22 mouse cellular contexts compared by ENCODE assay signal in genomic region chr11:98493394-98493793, GRCm38 (mm10). TPM values are rescaled to one million over a fixed set of nuclear protein-coding genes. Genes with fewer than 3 reads are reported as not detected.
DNase-seq lines count a peak whose midpoint lies in the region; ATAC-seq and TF ChIP-seq lines count a peak whose summit lies in the region.
"Had no signal": no experiment of that assay in that cellular context is flagged by ENCODE, and none has a peak within 500 bp of the region (broad histone marks: within the 10 kb centered on the region; RNA-seq: fewer than 3 reads in every experiment).

No protein-coding gene starts in this region.

- dilution Hi-C loops in CH12.LX (cut with MboI; ENCODE audit: extremely low pct_ligation_motif_present, extremely low pct_unique_long_range_greater_than_20kb, low sequenced_read_pairs): no loop called here

- intact Hi-C loops in heart, postnatal 14 days (cut with DNase I): no loop called here

- DNase-seq in heart, postnatal 14 days: no peak
- peak; percentile 11 for DNase-seq in lung, embryonic 14.5 days
- DNase-seq in lung, postnatal 4 days: no peak
- peak; percentile 66 for DNase-seq in CH12.LX (ENCODE audit: extremely low read depth)
- DNase-seq in limb, embryonic 14.5 days (ENCODE audit: low spot score): no peak
- DNase-seq in left cerebral cortex, adult 8-10 months (ENCODE audit: low spot score in 2 of 2): no peak
- DNase-seq: adrenal gland, postnatal 36 days; cerebellum, adult 2 months; cerebellum, postnatal 36 days; gastrocnemius, adult 2 months; right cerebral cortex, postnatal 4 days had no signal

- H3K27me3 ChIP-seq in heart, embryonic 16.5 days (ENCODE audit: control insufficient read depth, insufficient read depth, low read length): no peaks in the 10 kb centered on the region
- H3K27me3 ChIP-seq in lung, embryonic 14.5 days (ENCODE audit: insufficient read depth, low read length): no peaks in the 10 kb centered on the region
- H3K27me3 ChIP-seq in CH12.LX (replicated peaks): no peaks in the 10 kb centered on the region
- no peaks in the 10 kb centered on the region for H3K27me3 ChIP-seq in limb, embryonic 14.5 days (ENCODE audit: control insufficient read depth, insufficient read depth, low read length)
- H3K27me3 ChIP-seq: midbrain, embryonic 15.5 days; stomach, embryonic 15.5 days had no signal

- TF ChIP-seq CTCF in lung, embryonic 14.5 days (IDR thresholded peaks at IDR 0.05; ENCODE audit: low read depth): no peak
- TF ChIP-seq CTCF in CH12.LX (conservative IDR thresholded peaks at IDR 0.05 in 1 of 2, IDR thresholded peaks at IDR 0.05 in 1 of 2; ENCODE audit: low read depth in 2 of 2, low read length in 2 of 2): no peak

- H3K79me2 ChIP-seq in CH12.LX (replicated peaks; ENCODE audit: control insufficient read depth, extremely low read depth, insufficient read depth, poor library complexity, severe bottlenecking): peaks cover 51% of the 10 kb centered on the region

- in situ Hi-C loops in CH12.LX (cut with MboI; ENCODE audit: low pct_ligation_motif_present, low pct_unique_long_range_greater_than_20kb, low sequenced_read_pairs): no loop called here

- no peak for TF ChIP-seq EP300 in CH12.LX (IDR thresholded peaks at IDR 0.05; ENCODE audit: low read length)

- H3K27ac ChIP-seq in heart, embryonic 16.5 days (ENCODE audit: low read length): peak overlapping the region; percentile 17; the same call in 1 of the 2 replicates
- H3K27ac ChIP-seq in lung, embryonic 14.5 days (ENCODE audit: low read depth): no peak overlapping the region
- H3K27ac ChIP-seq in CH12.LX (ENCODE audit: insufficient read depth, low read depth): peak overlapping the region; percentile 95
- 0 out of 2 replicates have a peak overlapping the region, but pooled peaks have one; percentile 8 for H3K27ac ChIP-seq in limb, embryonic 14.5 days (replicated peaks; ENCODE audit: low read depth, low read length)
- H3K27ac ChIP-seq: gastrocnemius, adult 2 months; hindbrain, postnatal 0 days; limb, embryonic 13.5 days; liver, embryonic 15.5 days; midbrain, embryonic 15.5 days; stomach, embryonic 15.5 days had no signal

- H3K4me3 ChIP-seq in heart, embryonic 16.5 days (ENCODE audit: low read length): no peak overlapping the region
- no peak overlapping the region for H3K4me3 ChIP-seq in lung, embryonic 14.5 days (ENCODE audit: low read depth, low read length)
- peak overlapping the region; percentile 11 to 33 (median 25) for H3K4me3 ChIP-seq in CH12.LX (replicated peaks in 1 of 3; ENCODE audit: low read depth in 2 of 3, low read length in 2 of 3, poor library complexity in 1 of 3)
- no peak overlapping the region for H3K4me3 ChIP-seq in limb, embryonic 14.5 days (replicated peaks; ENCODE audit: low read length)
- H3K4me3 ChIP-seq: gastrocnemius, adult 2 months; limb, embryonic 13.5 days; liver, embryonic 15.5 days; midbrain, embryonic 15.5 days; myocyte; stomach, embryonic 15.5 days had no signal

- no peak overlapping the region for H3K9ac ChIP-seq in heart, embryonic 16.5 days (ENCODE audit: low read length)
- H3K9ac ChIP-seq in lung, embryonic 14.5 days: no peak overlapping the region
- peak overlapping the region; percentile 51 for H3K9ac ChIP-seq in CH12.LX (ENCODE audit: insufficient read depth, low read depth)
- H3K9ac ChIP-seq in limb, embryonic 14.5 days (ENCODE audit: low read depth, low read length, severe bottlenecking): 0 out of 2 replicates have a peak overlapping the region, but pooled peaks have one; percentile 25
- H3K9ac ChIP-seq: limb, embryonic 13.5 days; liver, embryonic 15.5 days; midbrain, embryonic 15.5 days; stomach, embryonic 15.5 days had no signal

- ATAC-seq in heart, embryonic 16.5 days (replicated peaks; ENCODE audit: extremely low read depth, insufficient read depth, low FRiP score): no peak
- no peak for ATAC-seq in lung, embryonic 14.5 days (ENCODE audit: insufficient read depth)
- ATAC-seq in limb, embryonic 14.5 days (ENCODE audit: low FRiP score, low read depth): no peak
- ATAC-seq: hindbrain, postnatal 0 days; intestine, postnatal 0 days; midbrain, embryonic 15.5 days had no signal

- peaks cover 4% of the 10 kb centered on the region; the same call in 1 of the 2 replicates for H3K4me1 ChIP-seq in heart, embryonic 16.5 days (ENCODE audit: control insufficient read depth, insufficient read depth, low read length)
- H3K4me1 ChIP-seq in lung, embryonic 14.5 days (ENCODE audit: insufficient read depth): no peaks in the 10 kb centered on the region
- peaks cover 38 to 98% of the 10 kb centered on the region in 2 experiments for H3K4me1 ChIP-seq in CH12.LX (ENCODE audit: control insufficient read depth in 1 of 2, insufficient read depth in 2 of 2)
- H3K4me1 ChIP-seq in limb, embryonic 14.5 days (ENCODE audit: control insufficient read depth, insufficient read depth, low read length): peaks cover 12% of the 10 kb centered on the region; the same call in 1 of the 2 replicates
- H3K4me1 ChIP-seq: liver, embryonic 15.5 days; stomach, embryonic 15.5 days had no signal

- no peaks in the 10 kb centered on the region for H3K36me3 ChIP-seq in heart, embryonic 16.5 days (ENCODE audit: control insufficient read depth, insufficient read depth)
- H3K36me3 ChIP-seq in lung, embryonic 14.5 days (ENCODE audit: insufficient read depth): no peaks in the 10 kb centered on the region
- H3K36me3 ChIP-seq in CH12.LX (replicated peaks in 1 of 2; ENCODE audit: control insufficient read depth in 1 of 2, insufficient read depth in 1 of 2, low read length in 1 of 2): peaks cover 24 to 39% of the 10 kb centered on the region in 2 experiments
- no peaks in the 10 kb centered on the region for H3K36me3 ChIP-seq in limb, embryonic 14.5 days (ENCODE audit: control insufficient read depth, insufficient read depth, low read length)
- H3K36me3 ChIP-seq: limb, embryonic 13.5 days; liver, embryonic 15.5 days; midbrain, embryonic 15.5 days; stomach, embryonic 15.5 days had no signal

- H3K9me3 ChIP-seq in heart, embryonic 16.5 days (replicated peaks; ENCODE audit: control insufficient read depth, low read length): no peaks in the 10 kb centered on the region
- no peaks in the 10 kb centered on the region for H3K9me3 ChIP-seq in lung, embryonic 14.5 days (ENCODE audit: low read depth, low read length)
- H3K9me3 ChIP-seq in CH12.LX (replicated peaks; ENCODE audit: low read length): no peaks in the 10 kb centered on the region
- H3K9me3 ChIP-seq in limb, embryonic 14.5 days (ENCODE audit: control insufficient read depth, low read length): no peaks in the 10 kb centered on the region
- H3K9me3 ChIP-seq: limb, embryonic 13.5 days; liver, embryonic 15.5 days; midbrain, embryonic 15.5 days; stomach, embryonic 15.5 days had no signal

- no peak overlapping the region for H3K4me2 ChIP-seq in heart, embryonic 16.5 days (ENCODE audit: low read depth, low read length)
- no peak overlapping the region for H3K4me2 ChIP-seq in lung, embryonic 14.5 days
- H3K4me2 ChIP-seq in CH12.LX (ENCODE audit: insufficient read depth, low read depth, poor library complexity, severe bottlenecking): peak overlapping the region; percentile 53
- no peak overlapping the region for H3K4me2 ChIP-seq in limb, embryonic 14.5 days (replicated peaks; ENCODE audit: low read depth, low read length, severe bottlenecking)
- H3K4me2 ChIP-seq: heart, embryonic 11.5 days; limb, embryonic 13.5 days; liver, embryonic 15.5 days; midbrain, embryonic 15.5 days; stomach, embryonic 15.5 days had no signal

- WGBS in heart, embryonic 16.5 days: 61% methylated on average over 9 of the region's 9 CpGs
- WGBS in lung, embryonic 14.5 days: 54% methylated on average over 9 of the region's 9 CpGs
- WGBS in limb, embryonic 14.5 days: 63% methylated on average over 9 of the region's 9 CpGs

- no peak for TF ChIP-seq POLR2A in CH12.LX (IDR thresholded peaks at IDR 0.05; ENCODE audit: low read depth, low read length)
- no peak for TF ChIP-seq POLR2A in limb, embryonic 14.5 days (IDR thresholded peaks at IDR 0.05; ENCODE audit: borderline replicate concordance, extremely low read depth, insufficient read depth, insufficient read length)

- no peak; the same call in 1 of the 2 replicates for TF ChIP-seq RAD21 in CH12.LX (IDR thresholded peaks at IDR 0.05; ENCODE audit: low read depth, low read length)

RNA-seq across cellular contexts. Expression of gene Grb7, which starts 47.2 kb away (rescaled TPM):
- polyA plus RNA-seq in heart, embryonic 16.5 days (2015; fragmentation: Nextera tagmentation; extraction: Ambion mirVana): 1.9 and 4.3 TPM in 2 replicates
- under 1 TPM in 1 of 2 experiments, not detected in 1; 0.36 TPM for total RNA-seq in heart, postnatal 14 days (2021)
- polyA plus RNA-seq in lung, embryonic 14.5 days (2014; fragmentation: Nextera tagmentation; extraction: Ambion mirVana): 39.4 and 43.0 TPM in 2 replicates
- total RNA-seq in CH12.LX (2012; rRNA removed): 8.0 and 13.3 TPM in 2 replicates
- total RNA-seq in CH12.LX (2014; rRNA removed): 3.0 and 4.5 TPM in 2 replicates
- 9.9 and 11.5 TPM in 2 replicates for polyA plus RNA-seq in CH12.LX (2012; ENCODE audit: insufficient read length, low read depth)
- polyA plus RNA-seq in limb, embryonic 14.5 days (2012; rRNA removed): 9.1 and 9.2 TPM in 2 replicates
- 8.1 and 9.6 TPM in 2 replicates for polyA plus RNA-seq in limb, embryonic 14.5 days (2014; fragmentation: Nextera tagmentation; extraction: Ambion mirVana)
- 1 to 10 TPM; 3.6 to 5.1 (median 4.7) TPM for total RNA-seq in left cerebral cortex, adult 8-10 months (2022)
- total RNA-seq: adrenal gland, postnatal 36 days; gastrocnemius, adult 2 months; hematopoietic stem cell, adult 5-6 weeks had no signal
- polyA plus RNA-seq: myocyte had no signal

RNA-seq across cellular contexts. Expression of gene Ikzf3, which starts 52.4 kb away (rescaled TPM):
- 1.0 and 4.0 TPM in 2 replicates for polyA plus RNA-seq in heart, embryonic 16.5 days (2015; fragmentation: Nextera tagmentation; extraction: Ambion mirVana)
- 1 to 10 TPM in 1 of 2 experiments, under 1 TPM in 1; 0.81 to 5.4 TPM for total RNA-seq in heart, postnatal 14 days (2021)
- 0.14 and 0.32 TPM in 2 replicates for polyA plus RNA-seq in lung, embryonic 14.5 days (2014; fragmentation: Nextera tagmentation; extraction: Ambion mirVana)
- 110 and 124 TPM in 2 replicates for total RNA-seq in CH12.LX (2012; rRNA removed)
- total RNA-seq in CH12.LX (2014; rRNA removed): 118 and 130 TPM in 2 replicates
- 238 and 243 TPM in 2 replicates for polyA plus RNA-seq in CH12.LX (2012; ENCODE audit: insufficient read length, low read depth)
- 0.45 and 0.46 TPM in 2 replicates for polyA plus RNA-seq in limb, embryonic 14.5 days (2012; rRNA removed)
- polyA plus RNA-seq in limb, embryonic 14.5 days (2014; fragmentation: Nextera tagmentation; extraction: Ambion mirVana): 0.23 and 0.61 TPM in 2 replicates
- total RNA-seq in left cerebral cortex, adult 8-10 months (2022): under 1 TPM; 0.23 to 0.76 (median 0.52) TPM
- total RNA-seq: hindbrain, postnatal 0 days; layer of hippocampus, postnatal 10 days had no signal
- polyA plus RNA-seq: myocyte had no signal

RNA-seq across cellular contexts. Expression of gene Mien1, which starts 54.6 kb away (rescaled TPM):
- 100 and 115 TPM in 2 replicates for polyA plus RNA-seq in heart, embryonic 16.5 days (2015; fragmentation: Nextera tagmentation; extraction: Ambion mirVana)
- total RNA-seq in heart, postnatal 14 days (2021): 10 to 100 TPM; 44.6 to 52.6 TPM
- 62.9 and 65.3 TPM in 2 replicates for polyA plus RNA-seq in lung, embryonic 14.5 days (2014; fragmentation: Nextera tagmentation; extraction: Ambion mirVana)
- total RNA-seq in CH12.LX (2012; rRNA removed): 129 and 136 TPM in 2 replicates
- total RNA-seq in CH12.LX (2014; rRNA removed): 80.3 and 84.7 TPM in 2 replicates
- polyA plus RNA-seq in CH12.LX (2012; ENCODE audit: insufficient read length, low read depth): 94.6 and 109 TPM in 2 replicates
- polyA plus RNA-seq in limb, embryonic 14.5 days (2012; rRNA removed): 44.8 and 48.5 TPM in 2 replicates
- polyA plus RNA-seq in limb, embryonic 14.5 days (2014; fragmentation: Nextera tagmentation; extraction: Ambion mirVana): 84.8 and 86.8 TPM in 2 replicates
- 100 to 1,000 TPM in 2 of 4 experiments, 10 to 100 TPM in 2; 93.7 to 114 (median 102) TPM for total RNA-seq in left cerebral cortex, adult 8-10 months (2022)

RNA-seq across cellular contexts. Expression of gene Zpbp2, which starts 57.5 kb away (rescaled TPM):
- 0.42 and 0.62 TPM in 2 replicates for polyA plus RNA-seq in heart, embryonic 16.5 days (2015; fragmentation: Nextera tagmentation; extraction: Ambion mirVana)
- total RNA-seq in heart, postnatal 14 days (2021): not detected
- polyA plus RNA-seq in lung, embryonic 14.5 days (2014; fragmentation: Nextera tagmentation; extraction: Ambion mirVana): 0.57 TPM in 1 of 2 replicates, not detected in the other
- total RNA-seq in CH12.LX (2012; rRNA removed): 3.1 and 3.9 TPM in 2 replicates
- total RNA-seq in CH12.LX (2014; rRNA removed): 3.2 and 5.0 TPM in 2 replicates
- 3.0 and 3.7 TPM in 2 replicates for polyA plus RNA-seq in CH12.LX (2012; ENCODE audit: insufficient read length, low read depth)
- 0.43 TPM in 1 of 2 replicates, not detected in the other for polyA plus RNA-seq in limb, embryonic 14.5 days (2012; rRNA removed)
- 0.21 TPM in 1 of 2 replicates, not detected in the other for polyA plus RNA-seq in limb, embryonic 14.5 days (2014; fragmentation: Nextera tagmentation; extraction: Ambion mirVana)
- not detected for total RNA-seq in left cerebral cortex, adult 8-10 months (2022)
- total RNA-seq: gastrocnemius, adult 2 months; hematopoietic stem cell, adult 5-6 weeks; hindbrain, postnatal 0 days; layer of hippocampus, postnatal 10 days had no signal
- polyA plus RNA-seq: myocyte had no signal

Comparison
In these comparisons a context has a peak if more than half of its experiments do, and no peak if none do; other contexts are left out.
1. DNase-seq: peak in lung, embryonic 14.5 days (single experiment) and CH12.LX (single experiment); none in heart, postnatal 14 days (0 of 2), lung, postnatal 4 days (0 of 2), limb, embryonic 14.5 days (single experiment) and left cerebral cortex, adult 8-10 months (0 of 2).
2. H3K4me3 ChIP-seq: peak in CH12.LX (3 of 3); none in heart, embryonic 16.5 days (single experiment), lung, embryonic 14.5 days (single experiment) and limb, embryonic 14.5 days (single experiment).
3. H3K9ac ChIP-seq: peak in CH12.LX (single experiment) and limb, embryonic 14.5 days (single experiment); none in heart, embryonic 16.5 days (single experiment) and lung, embryonic 14.5 days (single experiment).
4. RNA of gene Ikzf3, which starts 52.4 kb away (polyA plus RNA-seq): 238 to 243 TPM in CH12.LX; 1.0 to 4.0 TPM in heart, embryonic 16.5 days, 0.23 to 0.61 TPM in limb, embryonic 14.5 days and 0.14 to 0.32 TPM in lung, embryonic 14.5 days; every median in the first group is over 10 times any median in the second.